Mouse (Mus musculus) lung, embryonic 16.5 days (tissue): ENCODE measurements around the gene Inha. TPM values are rescaled to one million over a fixed set of nuclear protein-coding genes. Genes with fewer than 3 reads are reported as not detected.

ENCODE experiments used
- ATAC-seq: fragments of 200-750 bp; cut with Nextera tagmentation; 2 replicates; pipeline ENCODE4 v1.8.0; 2017; ENCODE audit warnings: low read depth, mild to moderate bottlenecking, moderate library complexity
- H3K27ac ChIP-seq: fragments of 300-500 bp; sonication (generic); 2 replicates; pipeline ENCODE4 v1.5.1; 2014; ENCODE audit warnings: mild to moderate bottlenecking, control low read depth, low read length
- H3K27me3 ChIP-seq: fragments of 300-500 bp; sonication (generic); 2 replicates; pipeline ENCODE4 v1.6.1; 2014; ENCODE audit warnings: low read depth, low read length, mixed read lengths; ENCODE audit not compliant: control insufficient read depth, insufficient read depth
- H3K36me3 ChIP-seq: fragments of 300-500 bp; sonication (generic); 2 replicates; pipeline ENCODE4 v1.6.1; 2014; ENCODE audit warnings: low read length; ENCODE audit not compliant: control insufficient read depth, insufficient read depth
- H3K4me1 ChIP-seq: fragments of 300-500 bp; sonication (generic); replicated peaks from 2 replicates; pipeline ENCODE4 v1.6.1; 2014; ENCODE audit warnings: low read length, mixed read lengths; ENCODE audit not compliant: control insufficient read depth, insufficient read depth
- H3K4me2 ChIP-seq: fragments of 300-500 bp; sonication (generic); 2 replicates; pipeline ENCODE4 v1.6.1; 2014; ENCODE audit warnings: low read depth, low read length, control low read depth
- H3K4me3 ChIP-seq: fragments of 300-500 bp; sonication (generic); 2 replicates; pipeline ENCODE4 v1.5.1; 2014; ENCODE audit warnings: mild to moderate bottlenecking, low read length, control low read depth
- H3K9ac ChIP-seq: fragments of 300-500 bp; sonication (generic); 2 replicates; pipeline ENCODE4 v1.6.1; 2014; ENCODE audit warnings: low read length, control low read depth
- H3K9me3 ChIP-seq: fragments of 300-500 bp; sonication (generic); 2 replicates; pipeline ENCODE4 v1.6.1; 2016; ENCODE audit warnings: low read length; ENCODE audit not compliant: control insufficient read depth
- WGBS: fragments of 180-500 bp; shearing (Covaris S2); extraction: QIAGEN DNeasy Blood & Tissue Kit; methylation state at CpG from one replicate; pipeline ENCODE4 v1.1.7; 2014; 5-methylcytosine and 5-hydroxymethylcytosine counted together
- polyA plus RNA-seq: library from polyadenylated mRNA; unstranded; fragments of >200 nt; fragmentation: Nextera tagmentation; extraction: Ambion mirVana; gene quantifications from 2 replicates; pipeline ENCODE4 v1.2.1, GENCODE M21; 2015

Gene Inha
- polyA plus RNA-seq, 1 experiment from 2014 or later = 3.8 TPM

GRCm38 (mm10) chr1:75469287-75469825 is 37.5 kb upstream of the Inha start:
- Histone ChIP-seq H3K4me2 (no peak overlapping the region), H3K36me3 (peaks cover 2% of the 10 kb centered on the region; the same call in 1 of the 2 replicates), H3K9ac (no peak overlapping the region), H3K27me3 (peaks cover 3% of the 10 kb centered on the region; the same call in 1 of the 2 replicates), H3K27ac (no peak overlapping the region), H3K4me3 (no peak overlapping the region), H3K4me1 (no peaks in the 10 kb centered on the region), H3K9me3 (no peaks in the 10 kb centered on the region)
- 72% methylated on average over 17 of the region's 17 CpGs for WGBS
- no peak for ATAC-seq

- no peak overlapping the region for H3K4me3 ChIP-seq
- H3K9ac ChIP-seq = no peak overlapping the region
- H3K27ac ChIP-seq = no peak overlapping the region
- H3K4me1 ChIP-seq = peaks cover 23% of the 10 kb centered on the region
- H3K36me3 ChIP-seq = peaks cover 20% of the 10 kb centered on the region; the same call in 1 of the 2 replicates
- H3K27me3 ChIP-seq = peaks cover 21% of the 10 kb centered on the region
- H3K4me2 ChIP-seq = no peak overlapping the region
- WGBS = 92% methylated on average over 11 of the region's 11 CpGs
- H3K9me3 ChIP-seq = no peaks in the 10 kb centered on the region
- ATAC-seq = no peak
Observed at GRCm38 (mm10) chr1:75476441-75476840, 30.4 kb upstream of the Inha start.

- peaks cover 20% of the 10 kb centered on the region; the same call in 1 of the 2 replicates for H3K36me3 ChIP-seq
- H3K9ac ChIP-seq = no peak overlapping the region
- WGBS = 11% methylated on average over 35 of the region's 35 CpGs
- peaks cover 28% of the 10 kb centered on the region for H3K27me3 ChIP-seq
- H3K4me3 ChIP-seq = no peak overlapping the region; the same call in 1 of the 2 replicates
- no peak for ATAC-seq
- no peak overlapping the region for H3K27ac ChIP-seq
- peaks cover 23% of the 10 kb centered on the region for H3K4me1 ChIP-seq
- peak overlapping the region; percentile 85 for H3K4me2 ChIP-seq
- H3K9me3 ChIP-seq = no peaks in the 10 kb centered on the region
Observed at GRCm38 (mm10) chr1:75477264-75477965, 29.5 kb upstream of the Inha start.

- H3K27me3 ChIP-seq = peaks cover 34% of the 10 kb centered on the region
- no peaks in the 10 kb centered on the region for H3K9me3 ChIP-seq
- no peak overlapping the region for H3K27ac ChIP-seq
- no peak overlapping the region for H3K9ac ChIP-seq
- peaks cover 23% of the 10 kb centered on the region for H3K4me1 ChIP-seq
- H3K36me3 ChIP-seq = peaks cover 18% of the 10 kb centered on the region; the same call in 1 of the 2 replicates
- WGBS = 25% methylated on average over 3 of the region's 3 CpGs
- ATAC-seq = no peak
- peak overlapping the region; percentile 85 for H3K4me2 ChIP-seq
- H3K4me3 ChIP-seq = peak overlapping the region; percentile 79
Observed at GRCm38 (mm10) chr1:75477966-75478290, 28.9 kb upstream of the Inha start.

GRCm38 (mm10) chr1:75478497-75478896 is 28.4 kb upstream of the Inha start:
- Histone ChIP-seq H3K27ac (peak overlapping the region; percentile 87), H3K4me3 (peak overlapping the region; percentile 79), H3K36me3 (peaks cover 18% of the 10 kb centered on the region; the same call in 1 of the 2 replicates), H3K4me1 (peaks cover 23% of the 10 kb centered on the region), H3K9me3 (no peaks in the 10 kb centered on the region), H3K9ac (peak overlapping the region; percentile 76), H3K27me3 (peaks cover 39% of the 10 kb centered on the region), H3K4me2 (peak overlapping the region; percentile 85)
- peak; percentile 16 for ATAC-seq
- WGBS = under 1% methylated on average over 21 of the region's 25 CpGs

GRCm38 (mm10) chr1:75478916-75479634 is 27.8 kb upstream of the Inha start, which contains the start of the genes Chpf and Tmem198:
Gene Chpf (minus strand): TSS chr1:75479307.
Gene Tmem198 (plus strand): TSS chr1:75479532.
- H3K9ac ChIP-seq = peak within 1 kb of the TSS; percentile 76
- under 1% methylated on average over 58 of the region's 76 CpGs for WGBS
- peaks cover 42% of the 10 kb centered on the region for H3K27me3 ChIP-seq
- peaks cover 23% of the 10 kb centered on the region for H3K4me1 ChIP-seq
- peak; percentile 91 for ATAC-seq
- peak within 1 kb of the TSS; percentile 87 for H3K27ac ChIP-seq
- H3K9me3 ChIP-seq = no peaks in the 10 kb centered on the region
- peak within 1 kb of the TSS; percentile 85 for H3K4me2 ChIP-seq
- peaks cover 18% of the 10 kb centered on the region; the same call in 1 of the 2 replicates for H3K36me3 ChIP-seq
- peak within 1 kb of the TSS; percentile 79 for H3K4me3 ChIP-seq

GRCm38 (mm10) chr1:75479635-75479989 is 27.3 kb upstream of the Inha start:
- peaks cover 18% of the 10 kb centered on the region; the same call in 1 of the 2 replicates for H3K36me3 ChIP-seq
- peaks cover 23% of the 10 kb centered on the region for H3K4me1 ChIP-seq
- WGBS = 1% methylated on average over 24 of the region's 24 CpGs
- 0 out of 2 replicates have a peak overlapping the region, but pooled peaks have one; percentile 19 for H3K9ac ChIP-seq
- no peaks in the 10 kb centered on the region for H3K9me3 ChIP-seq
- H3K27ac ChIP-seq = no peak overlapping the region
- peak overlapping the region; percentile 85 for H3K4me2 ChIP-seq
- H3K4me3 ChIP-seq = peak overlapping the region; percentile 79
- peaks cover 47% of the 10 kb centered on the region for H3K27me3 ChIP-seq
- peak; percentile 32 for ATAC-seq

GRCm38 (mm10) chr1:75480036-75480435 is 26.8 kb upstream of the Inha start:
- WGBS = 19% methylated on average over 13 of the region's 13 CpGs
- H3K4me1 ChIP-seq = peaks cover 23% of the 10 kb centered on the region
- peaks cover 49% of the 10 kb centered on the region for H3K27me3 ChIP-seq
- peak overlapping the region; percentile 79 for H3K4me3 ChIP-seq
- H3K36me3 ChIP-seq = peaks cover 15% of the 10 kb centered on the region; the same call in 1 of the 2 replicates
- H3K4me2 ChIP-seq = peak overlapping the region; percentile 85
- no peak for ATAC-seq
- H3K9ac ChIP-seq = no peak overlapping the region
- no peak overlapping the region for H3K27ac ChIP-seq
- no peaks in the 10 kb centered on the region for H3K9me3 ChIP-seq

GRCm38 (mm10) chr1:75480735-75481134 is 26.1 kb upstream of the Inha start:
- Histone ChIP-seq H3K4me1 (peaks cover 23% of the 10 kb centered on the region), H3K4me2 (no peak overlapping the region), H3K27ac (no peak overlapping the region), H3K9ac (no peak overlapping the region), H3K36me3 (peaks cover 8% of the 10 kb centered on the region; the same call in 1 of the 2 replicates), H3K4me3 (no peak overlapping the region), H3K9me3 (no peaks in the 10 kb centered on the region), H3K27me3 (peaks cover 54% of the 10 kb centered on the region)
- WGBS = 84% methylated on average over 7 of the region's 7 CpGs
- ATAC-seq = no peak
